Mouse (Mus musculus): ENCODE measurements around the gene Ago3. TPM values are rescaled to one million over a fixed set of nuclear protein-coding genes. Genes with fewer than 3 reads are reported as not detected.

Gene Ago3
- polyA plus RNA-seq, 1 experiment from 2014 or later, result 22.2 TPM

DNA sequence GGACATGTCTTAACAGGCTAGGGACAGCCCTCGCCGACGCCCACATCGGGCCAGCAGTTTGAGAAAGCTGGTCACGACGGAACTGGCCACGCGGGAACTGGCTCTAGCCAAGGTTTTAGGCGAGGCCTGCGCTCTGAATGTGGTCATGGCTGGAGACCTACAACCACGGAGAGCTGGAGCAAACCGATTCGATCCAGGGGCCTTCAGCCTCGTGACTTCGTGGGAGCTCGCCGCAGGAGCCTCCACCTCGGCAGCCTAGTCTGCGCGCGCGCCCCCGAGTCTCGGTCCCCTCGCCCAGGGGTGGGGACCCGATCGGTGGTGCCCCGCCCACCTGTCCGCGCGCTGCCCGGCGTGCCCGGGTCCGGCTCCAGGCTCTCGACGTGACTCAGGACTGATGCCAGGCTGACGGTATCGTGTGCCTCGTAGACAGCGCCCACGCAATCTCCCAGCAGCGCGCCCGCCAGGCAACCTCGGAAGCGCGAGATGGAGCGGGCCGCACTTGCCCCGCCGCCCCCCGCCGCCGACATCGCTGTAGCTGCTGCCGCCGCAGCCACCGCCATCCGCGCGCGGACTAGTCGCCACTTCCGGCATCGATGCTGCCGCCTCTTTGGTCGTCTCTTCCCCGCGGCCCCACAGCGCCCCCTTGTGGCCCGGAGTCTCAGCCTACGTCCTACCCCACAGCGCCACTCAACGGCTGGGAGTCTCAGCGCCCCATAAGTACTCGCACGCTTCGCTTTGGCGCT is 108.1 kb downstream of the Ago3 start, which contains the start of gene Adprhl2:
Gene Adprhl2, minus strand, starts transcription at position 593 of the 743 bp plus-strand sequence.
- no peaks in the 10 kb centered on the region for H3K9me3 ChIP-seq (replicated peaks)
- WGBS, result under 1% methylated on average over 76 of the region's 80 CpGs
- H3K4me3 ChIP-seq, result peak within 1 kb of the TSS; percentile 82
- peak within 1 kb of the TSS; percentile 82 for H3K9ac ChIP-seq
- peak; percentile 82 for ATAC-seq (ENCODE audit: low FRiP score)
- peak within 1 kb of the TSS; percentile 91 for H3K4me2 ChIP-seq (replicated peaks)
- H3K4me1 ChIP-seq, result peaks cover 16% of the 10 kb centered on the region
- peaks cover 29% of the 10 kb centered on the region for H3K36me3 ChIP-seq
- peaks cover 31% of the 10 kb centered on the region for H3K27me3 ChIP-seq
- peak within 1 kb of the TSS; percentile 80 for H3K27ac ChIP-seq

DNA sequence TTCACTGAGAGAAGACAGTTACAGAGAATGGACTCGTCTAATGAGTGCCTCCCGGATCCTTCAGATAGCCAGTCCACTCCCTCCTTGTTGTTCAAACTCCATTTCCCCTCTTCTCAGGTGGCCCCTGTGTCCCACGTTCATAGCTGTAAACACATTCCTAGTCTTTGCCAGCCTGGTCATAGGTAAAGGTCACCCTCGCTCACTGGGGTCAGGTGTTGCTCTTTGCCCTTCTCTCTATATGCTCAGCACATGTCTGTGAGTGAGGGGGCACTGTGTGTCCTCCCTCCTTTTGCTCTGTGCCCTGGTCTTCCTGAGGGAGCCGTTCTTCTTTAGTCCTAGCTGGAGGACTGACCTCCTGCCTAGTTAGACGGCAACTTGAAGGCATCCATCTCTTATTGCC is 109.5 kb downstream of the Ago3 start:
- no peak overlapping the region for H3K4me3 ChIP-seq
- peaks cover 19% of the 10 kb centered on the region for H3K27me3 ChIP-seq
- peak overlapping the region; percentile 91; the same call in 1 of the 2 replicates for H3K4me2 ChIP-seq (replicated peaks)
- no peak overlapping the region for H3K9ac ChIP-seq
- ATAC-seq (ENCODE audit: low FRiP score), result no peak
- H3K36me3 ChIP-seq, result peaks cover 41% of the 10 kb centered on the region
- peaks cover 10% of the 10 kb centered on the region for H3K4me1 ChIP-seq
- WGBS, result 90% methylated on average over 6 of the region's 6 CpGs
- H3K9me3 ChIP-seq (replicated peaks), result no peaks in the 10 kb centered on the region
- H3K27ac ChIP-seq, result no peak overlapping the region

DNA sequence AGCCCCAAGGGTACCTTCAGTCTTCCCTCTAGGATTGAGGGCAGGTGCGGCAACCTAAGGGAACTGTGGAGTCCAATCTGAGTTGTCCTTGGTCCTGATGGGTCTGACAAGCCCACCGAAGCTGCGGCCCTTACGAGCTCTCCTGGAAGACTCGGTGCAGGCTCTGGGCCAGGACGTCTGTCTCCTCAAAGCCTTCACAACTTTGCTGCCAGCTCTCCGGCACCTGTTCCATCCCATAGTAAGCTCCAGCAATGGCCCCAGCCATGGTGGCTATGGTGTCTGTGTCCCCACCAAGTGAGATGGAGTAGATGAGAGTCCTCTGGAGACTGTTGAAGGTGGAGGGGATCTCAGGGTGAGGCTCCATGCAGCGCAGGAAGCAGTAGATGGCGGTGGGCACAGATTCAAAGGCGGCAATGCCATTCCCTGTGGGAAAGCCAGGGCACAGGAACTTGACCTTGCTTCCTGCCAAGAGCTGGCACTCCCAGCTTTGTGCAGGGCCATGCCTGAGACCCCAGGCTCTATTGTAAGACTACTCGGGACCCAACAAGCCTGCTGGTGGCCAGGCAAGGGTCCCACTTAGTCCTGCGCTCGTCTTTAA is 112.8 kb downstream of the Ago3 start:
- Histone ChIP-seq H3K4me2 (replicated peaks) (no peak overlapping the region), H3K36me3 (peaks cover 48% of the 10 kb centered on the region), H3K27ac (no peak overlapping the region), H3K4me1 (peaks cover 16% of the 10 kb centered on the region), H3K9me3 (replicated peaks) (no peaks in the 10 kb centered on the region), H3K27me3 (no peaks in the 10 kb centered on the region), H3K9ac (no peak overlapping the region), H3K4me3 (no peak overlapping the region)
- 93% methylated on average over 13 of the region's 13 CpGs for WGBS
- no peak for ATAC-seq (ENCODE audit: low FRiP score)

DNA sequence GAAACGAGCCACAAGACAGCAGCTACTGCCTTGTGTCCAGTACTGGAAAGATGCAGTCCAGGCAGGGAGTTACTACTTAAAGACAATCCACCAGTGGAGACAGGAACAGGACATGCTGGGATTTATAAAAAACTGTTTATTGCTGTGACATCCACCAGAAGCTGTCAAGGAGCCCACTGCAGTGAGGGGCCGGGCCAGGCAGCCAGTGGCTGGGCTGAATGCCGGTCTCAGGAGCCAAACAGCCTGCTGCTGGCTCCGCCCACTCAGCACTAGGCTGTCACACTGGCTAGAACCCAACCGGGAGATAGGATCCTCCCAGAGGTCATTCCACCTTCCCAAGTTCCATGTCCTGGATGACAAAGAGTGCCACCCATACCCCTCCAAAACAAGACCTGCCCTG is 113.4 kb downstream of the Ago3 start:
- H3K27me3 ChIP-seq, result no peaks in the 10 kb centered on the region
- no peak overlapping the region for H3K9ac ChIP-seq
- H3K9me3 ChIP-seq (replicated peaks), result no peaks in the 10 kb centered on the region
- WGBS, result 43% methylated on average over 5 of the region's 5 CpGs
- ATAC-seq (ENCODE audit: low FRiP score), result no peak
- no peak overlapping the region for H3K27ac ChIP-seq
- H3K4me2 ChIP-seq (replicated peaks), result no peak overlapping the region
- peaks cover 48% of the 10 kb centered on the region for H3K36me3 ChIP-seq
- no peak overlapping the region for H3K4me3 ChIP-seq
- H3K4me1 ChIP-seq, result peaks cover 15% of the 10 kb centered on the region

DNA sequence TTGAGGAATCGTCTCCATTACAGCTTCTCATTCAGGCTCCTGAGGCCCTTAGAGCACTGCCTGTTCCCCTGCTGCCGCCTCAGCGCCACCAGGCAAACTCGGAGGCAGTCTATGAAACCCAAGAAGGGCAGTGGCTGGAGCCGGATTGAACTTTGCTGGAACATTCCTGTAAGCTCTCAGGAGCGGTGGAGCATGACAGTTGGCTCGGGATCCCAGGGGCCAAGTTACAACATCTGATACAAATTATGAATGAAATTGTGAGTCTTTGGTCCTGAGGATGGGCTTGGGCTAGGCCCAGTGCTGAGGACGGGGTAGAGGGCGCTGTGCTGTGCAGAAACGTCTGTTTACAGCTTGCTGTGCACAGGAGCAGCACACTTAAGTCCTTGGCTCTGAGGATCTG is 115.0 kb downstream of the Ago3 start:
- WGBS, result 58% methylated on average over 10 of the region's 10 CpGs
- no peak overlapping the region for H3K4me3 ChIP-seq
- ATAC-seq (ENCODE audit: low FRiP score), result no peak
- H3K27me3 ChIP-seq, result no peaks in the 10 kb centered on the region
- H3K4me1 ChIP-seq, result peaks cover 9% of the 10 kb centered on the region
- H3K36me3 ChIP-seq, result peaks cover 48% of the 10 kb centered on the region
- peak overlapping the region; percentile 4; the same call in 1 of the 2 replicates for H3K9ac ChIP-seq
- H3K27ac ChIP-seq, result peak overlapping the region; percentile 52
- no peaks in the 10 kb centered on the region for H3K9me3 ChIP-seq (replicated peaks)
- H3K4me2 ChIP-seq (replicated peaks), result no peak overlapping the region

DNA sequence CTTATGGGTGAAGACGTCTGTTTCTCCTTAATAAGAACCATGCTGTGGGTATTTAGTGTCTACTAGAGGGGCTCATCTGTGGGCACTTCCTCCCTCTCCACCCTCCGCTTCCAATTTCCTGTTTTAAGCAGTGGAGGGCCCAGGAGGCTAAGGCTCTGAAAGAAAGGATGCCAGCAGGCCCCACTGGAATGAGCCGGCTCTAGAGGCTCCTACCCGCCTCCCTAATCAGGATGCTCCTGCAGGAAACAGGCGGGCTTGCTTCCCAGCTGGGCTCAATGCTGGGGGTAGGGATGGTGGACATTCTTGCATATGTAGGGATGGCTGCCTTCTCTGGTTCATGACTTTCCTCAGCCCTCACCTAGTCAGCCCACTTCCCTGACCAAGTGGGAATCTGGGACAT is 116.2 kb downstream of the Ago3 start:
- Histone ChIP-seq H3K4me1 (peaks cover 11% of the 10 kb centered on the region), H3K36me3 (peaks cover 39% of the 10 kb centered on the region), H3K4me3 (no peak overlapping the region), H3K27me3 (0 out of 2 replicates have a peak, but pooled peaks cover 5% of the 10 kb centered on the region), H3K4me2 (replicated peaks) (no peak overlapping the region), H3K9me3 (replicated peaks) (no peaks in the 10 kb centered on the region), H3K27ac (peak overlapping the region; percentile 48; the same call in 1 of the 2 replicates), H3K9ac (no peak overlapping the region)
- 39% methylated on average over 5 of the region's 5 CpGs for WGBS
- no peak for ATAC-seq (ENCODE audit: low FRiP score)

DNA sequence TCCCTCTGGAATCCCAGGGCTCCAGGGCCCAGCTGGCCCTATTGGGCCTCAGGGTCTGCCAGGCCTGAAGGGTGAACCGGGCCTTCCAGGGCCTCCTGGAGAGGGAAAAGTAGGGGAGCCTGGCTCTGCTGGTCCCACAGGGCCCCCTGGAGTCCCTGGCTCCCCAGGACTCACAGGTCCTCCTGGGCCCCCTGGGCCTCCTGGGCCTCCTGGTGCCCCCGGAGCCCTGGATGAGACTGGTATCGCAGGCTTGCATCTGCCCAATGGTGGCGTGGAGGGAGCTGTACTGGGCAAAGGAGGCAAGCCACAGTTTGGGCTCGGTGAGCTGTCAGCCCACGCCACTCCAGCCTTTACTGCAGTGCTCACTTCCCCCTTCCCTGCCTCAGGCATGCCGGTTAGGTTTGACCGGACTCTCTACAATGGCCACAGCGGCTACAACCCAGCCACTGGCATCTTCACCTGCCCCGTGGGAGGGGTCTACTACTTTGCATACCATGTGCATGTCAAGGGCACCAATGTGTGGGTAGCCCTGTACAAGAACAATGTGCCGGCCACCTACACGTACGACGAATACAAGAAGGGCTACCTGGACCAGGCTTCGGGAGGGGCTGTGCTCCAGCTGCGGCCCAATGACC is 117.7 kb downstream of the Ago3 start:
- ATAC-seq (ENCODE audit: low FRiP score), result no peak
- Histone ChIP-seq H3K27ac (no peak overlapping the region), H3K4me1 (peaks cover 11% of the 10 kb centered on the region), H3K9me3 (replicated peaks) (no peaks in the 10 kb centered on the region), H3K4me2 (replicated peaks) (no peak overlapping the region), H3K27me3 (0 out of 2 replicates have a peak, but pooled peaks cover 7% of the 10 kb centered on the region), H3K36me3 (peaks cover 24% of the 10 kb centered on the region), H3K9ac (no peak overlapping the region), H3K4me3 (no peak overlapping the region)
- 87% methylated on average over 16 of the region's 16 CpGs for WGBS

DNA sequence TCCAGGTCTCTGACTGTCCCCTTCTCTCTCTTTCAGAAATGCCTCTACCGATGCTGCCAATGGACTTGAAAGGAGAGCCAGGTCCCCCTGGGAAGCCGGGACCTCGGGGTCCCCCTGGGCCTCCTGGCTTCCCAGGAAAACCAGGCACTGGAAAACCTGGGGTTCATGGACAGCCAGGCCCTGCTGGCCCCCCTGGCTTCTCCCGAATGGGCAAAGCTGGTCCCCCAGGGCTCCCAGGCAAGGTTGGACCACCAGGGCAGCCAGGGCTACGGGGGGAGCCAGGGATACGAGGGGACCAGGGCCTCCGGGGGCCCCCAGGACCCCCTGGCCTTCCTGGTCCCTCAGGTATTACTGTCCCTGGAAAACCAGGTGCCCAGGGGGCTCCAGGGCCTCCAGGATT is 119.0 kb downstream of the Ago3 start:
- no peak overlapping the region for H3K4me3 ChIP-seq

DNA sequence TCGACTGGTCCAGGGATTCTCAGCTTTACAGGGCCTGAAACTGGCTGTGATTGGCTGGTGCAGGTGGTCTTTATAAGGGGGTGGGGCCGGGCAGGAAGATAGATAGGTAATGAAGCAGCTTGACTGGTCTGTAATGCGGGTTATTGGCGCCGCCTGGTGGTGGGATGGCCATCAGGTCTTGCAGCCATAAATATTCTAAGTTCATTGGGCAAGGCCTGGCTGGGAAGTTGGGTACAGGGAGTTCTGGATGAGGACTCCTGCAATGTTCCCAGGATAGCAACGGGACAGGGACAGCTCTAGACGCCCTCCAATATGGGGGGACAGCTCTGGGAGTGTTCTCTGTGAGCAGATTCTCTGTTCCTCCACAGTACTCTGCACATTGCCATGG is 119.4 kb downstream of the Ago3 start:
- Histone ChIP-seq H3K36me3 (peaks cover 8% of the 10 kb centered on the region; the same call in 1 of the 2 replicates), H3K4me3 (peak overlapping the region; percentile 22), H3K4me1 (peaks cover 11% of the 10 kb centered on the region), H3K27me3 (0 out of 2 replicates have a peak, but pooled peaks cover 7% of the 10 kb centered on the region), H3K9me3 (replicated peaks) (no peaks in the 10 kb centered on the region), H3K4me2 (replicated peaks) (peak overlapping the region; percentile 49), H3K27ac (no peak overlapping the region), H3K9ac (peak overlapping the region; percentile 43; the same call in 1 of the 2 replicates)
- ATAC-seq (ENCODE audit: low FRiP score), result peak; percentile 91
- 2% methylated on average over 7 of the region's 7 CpGs for WGBS

More for the DNA sequence above, 119.0 kb downstream of the Ago3 start:
- no peak overlapping the region for H3K4me2 ChIP-seq (replicated peaks)
- no peak for ATAC-seq (ENCODE audit: low FRiP score)
- H3K9me3 ChIP-seq (replicated peaks), result no peaks in the 10 kb centered on the region
- H3K27me3 ChIP-seq, result 0 out of 2 replicates have a peak, but pooled peaks cover 7% of the 10 kb centered on the region
- WGBS, result 79% methylated on average over 7 of the region's 7 CpGs
- H3K27ac ChIP-seq, result no peak overlapping the region
- H3K36me3 ChIP-seq, result peaks cover 10% of the 10 kb centered on the region; the same call in 1 of the 2 replicates
- peaks cover 11% of the 10 kb centered on the region for H3K4me1 ChIP-seq
- H3K9ac ChIP-seq, result no peak overlapping the region

DNA sequence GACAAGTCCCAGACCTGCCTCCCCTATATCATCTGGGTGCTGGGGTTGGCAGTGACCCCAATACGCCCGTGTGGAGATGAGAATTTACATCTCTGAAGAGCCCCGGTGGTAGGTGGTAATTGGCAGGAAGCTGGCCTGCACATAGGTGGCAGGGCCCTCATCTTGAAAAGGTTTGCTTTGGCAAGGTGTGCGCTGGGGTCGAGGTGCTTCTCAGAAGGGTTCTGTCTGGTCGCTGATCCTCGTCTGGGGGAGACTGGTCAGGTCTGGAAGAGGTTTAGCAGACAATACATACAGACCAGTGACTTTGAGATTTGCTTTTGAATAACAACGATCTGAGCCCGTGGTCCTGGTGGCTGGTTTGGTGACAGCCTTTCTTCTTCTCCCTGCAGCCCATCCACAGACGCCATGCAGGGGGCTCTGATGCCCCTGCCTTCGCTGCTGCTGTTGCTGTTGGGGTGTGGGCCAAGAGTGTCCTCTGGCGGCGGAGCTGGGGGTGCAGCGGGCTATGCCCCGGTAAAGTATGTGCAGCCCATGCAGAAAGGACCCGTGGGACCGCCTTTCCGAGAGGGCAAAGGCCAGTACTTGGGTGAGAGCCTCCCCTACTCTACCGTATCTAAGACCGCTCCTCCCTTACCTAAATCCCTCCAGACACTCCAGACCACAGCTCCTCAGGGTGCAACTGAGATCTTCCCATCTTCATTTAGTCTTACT is 120.0 kb downstream of the Ago3 start:
- WGBS, result 14% methylated on average over 20 of the region's 20 CpGs

DNA sequence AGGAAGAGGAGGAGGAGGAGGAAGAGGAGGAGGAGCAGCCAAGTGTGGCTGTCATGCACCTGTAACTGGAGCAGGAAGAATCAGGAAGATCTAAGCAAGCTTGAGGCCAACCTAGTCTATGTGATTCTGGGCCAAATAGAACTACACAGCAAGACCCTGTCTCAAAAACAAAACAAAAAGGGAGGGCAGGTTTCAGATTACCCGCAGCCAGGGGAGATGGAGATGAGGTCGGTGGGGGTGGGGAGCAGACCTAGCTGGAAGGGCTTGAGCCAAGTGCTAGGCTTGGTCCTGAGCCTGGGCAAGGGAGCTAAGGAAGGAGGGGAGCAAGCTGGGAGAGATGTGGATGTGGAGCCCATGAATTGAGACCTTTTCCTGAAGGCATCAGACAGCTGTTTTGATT is 122.5 kb downstream of the Ago3 start:
- 11% methylated on average over 2 of the region's 2 CpGs for WGBS
- H3K9ac ChIP-seq, result no peak overlapping the region
- no peak for ATAC-seq (ENCODE audit: low FRiP score)
- H3K9me3 ChIP-seq (replicated peaks), result no peaks in the 10 kb centered on the region
- no peak overlapping the region for H3K4me3 ChIP-seq
- no peak overlapping the region for H3K27ac ChIP-seq
- no peaks in the 10 kb centered on the region for H3K36me3 ChIP-seq
- H3K27me3 ChIP-seq, result peaks cover 29% of the 10 kb centered on the region
- H3K4me2 ChIP-seq (replicated peaks), result no peak overlapping the region
- peaks cover 10% of the 10 kb centered on the region for H3K4me1 ChIP-seq

More for the DNA sequence above, 120.0 kb downstream of the Ago3 start:
- peaks cover 8% of the 10 kb centered on the region for H3K4me1 ChIP-seq
- H3K4me2 ChIP-seq (replicated peaks), result peak overlapping the region; percentile 49
- peaks cover 8% of the 10 kb centered on the region; the same call in 1 of the 2 replicates for H3K27me3 ChIP-seq
- H3K9me3 ChIP-seq (replicated peaks), result no peaks in the 10 kb centered on the region
- no peak; the same call in none of the 2 replicates for ATAC-seq (ENCODE audit: low FRiP score)
- no peak overlapping the region for H3K27ac ChIP-seq
- peak overlapping the region; percentile 22 for H3K4me3 ChIP-seq
- H3K9ac ChIP-seq, result peak overlapping the region; percentile 43
- H3K36me3 ChIP-seq, result peaks cover 2% of the 10 kb centered on the region; the same call in 1 of the 2 replicates

DNA sequence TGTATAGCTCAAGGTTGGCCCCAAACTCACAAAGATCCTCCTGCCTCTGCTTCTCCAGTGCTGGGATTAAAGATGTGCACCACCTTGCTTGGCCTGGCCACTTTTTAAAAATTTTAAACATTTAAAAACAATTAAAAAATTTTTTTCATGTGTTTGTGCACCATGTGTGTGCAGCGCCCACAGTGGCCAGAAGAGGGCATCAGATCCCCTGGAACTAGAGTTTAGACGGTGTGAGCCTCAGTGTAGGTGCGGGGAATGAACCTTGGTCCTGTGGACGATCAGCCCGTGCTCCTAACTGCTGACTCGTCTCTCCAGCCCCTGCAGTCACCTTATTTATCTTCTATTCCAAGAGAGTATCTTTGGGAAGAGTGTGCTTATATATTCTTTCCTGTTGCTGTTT is 123.3 kb downstream of the Ago3 start:
- no peaks in the 10 kb centered on the region for H3K36me3 ChIP-seq
- H3K4me1 ChIP-seq, result peaks cover 18% of the 10 kb centered on the region
- no peak overlapping the region for H3K4me3 ChIP-seq
- WGBS, result 89% methylated on average over 6 of the region's 6 CpGs
- no peak overlapping the region for H3K27ac ChIP-seq
- no peak overlapping the region for H3K4me2 ChIP-seq (replicated peaks)
- ATAC-seq (ENCODE audit: low FRiP score), result no peak
- no peak overlapping the region for H3K9ac ChIP-seq
- peaks cover 37% of the 10 kb centered on the region for H3K27me3 ChIP-seq
- no peaks in the 10 kb centered on the region for H3K9me3 ChIP-seq (replicated peaks)
